Mouse (Mus musculus) small intestine, adult 2 months (tissue): ENCODE results near the gene Clhc1. TPM values are rescaled to one million over a fixed set of nuclear protein-coding genes. Genes with fewer than 3 reads are reported as not detected.

Experiments
- H3K27ac ChIP-seq: fragments of 200-500 bp; 2 replicates; pipeline ENCODE4 v1.5.1; 2012; ENCODE audit warnings: low read depth, low read length, control low read depth, inconsistent platforms; ENCODE audit not compliant: insufficient read depth
- H3K27me3 ChIP-seq: fragments of 200-500 bp; 2 replicates; pipeline ENCODE4 v1.6.1; 2012; ENCODE audit warnings: mild to moderate bottlenecking, moderate library complexity, low read length, inconsistent platforms; ENCODE audit not compliant: control insufficient read depth, insufficient read depth
- H3K36me3 ChIP-seq: fragments of 200-500 bp; 2 replicates; pipeline ENCODE4 v1.6.1; 2012; ENCODE audit warnings: mild to moderate bottlenecking, low read length, control low read depth, inconsistent platforms; ENCODE audit not compliant: control insufficient read depth, insufficient read depth
- H3K4me1 ChIP-seq: fragments of 200-500 bp; 2 replicates; pipeline ENCODE4 v1.6.1; 2012; ENCODE audit warnings: low read length, inconsistent platforms, mixed read lengths; ENCODE audit not compliant: control insufficient read depth, insufficient read depth, insufficient read length
- H3K4me3 ChIP-seq: fragments of 200-500 bp; 2 replicates; pipeline ENCODE4 v1.5.1; 2012; ENCODE audit warnings: low read depth, mild to moderate bottlenecking, control low read depth, inconsistent platforms, low read length, moderate library complexity
- CTCF ChIP-seq: fragments of 200-500 bp; IDR thresholded peaks from 2 replicates; pipeline ENCODE4 v1.5.1; 2012; ENCODE audit warnings: low read depth, mild to moderate bottlenecking, control low read depth, inconsistent platforms, low read length, moderate library complexity, mixed read lengths; ENCODE audit not compliant: insufficient replicate concordance, insufficient read length; ENCODE audit errors: extremely low read depth
- POLR2A ChIP-seq: fragments of 200-500 bp; IDR thresholded peaks from 2 replicates; pipeline ENCODE4 v1.6.1; 2012; ENCODE audit warnings: low read depth, mild to moderate bottlenecking, control low read depth, inconsistent platforms, low read length, moderate library complexity
- WGBS: fragments of 180-500 bp; shearing (Covaris S2); methylation state at CpG from one replicate; pipeline ENCODE4 v1.1.7; 2018; 5-methylcytosine and 5-hydroxymethylcytosine counted together
- polyA plus RNA-seq: library from polyadenylated mRNA; depleted of rRNA; stranded (reverse); fragments of >200 nt; gene quantifications from 2 replicates; pipeline ENCODE4 v1.2.3, GENCODE M21; 2012; rRNA removed

Clhc1 gene
- polyA plus RNA-seq, result not detected in 2 replicates

DNA sequence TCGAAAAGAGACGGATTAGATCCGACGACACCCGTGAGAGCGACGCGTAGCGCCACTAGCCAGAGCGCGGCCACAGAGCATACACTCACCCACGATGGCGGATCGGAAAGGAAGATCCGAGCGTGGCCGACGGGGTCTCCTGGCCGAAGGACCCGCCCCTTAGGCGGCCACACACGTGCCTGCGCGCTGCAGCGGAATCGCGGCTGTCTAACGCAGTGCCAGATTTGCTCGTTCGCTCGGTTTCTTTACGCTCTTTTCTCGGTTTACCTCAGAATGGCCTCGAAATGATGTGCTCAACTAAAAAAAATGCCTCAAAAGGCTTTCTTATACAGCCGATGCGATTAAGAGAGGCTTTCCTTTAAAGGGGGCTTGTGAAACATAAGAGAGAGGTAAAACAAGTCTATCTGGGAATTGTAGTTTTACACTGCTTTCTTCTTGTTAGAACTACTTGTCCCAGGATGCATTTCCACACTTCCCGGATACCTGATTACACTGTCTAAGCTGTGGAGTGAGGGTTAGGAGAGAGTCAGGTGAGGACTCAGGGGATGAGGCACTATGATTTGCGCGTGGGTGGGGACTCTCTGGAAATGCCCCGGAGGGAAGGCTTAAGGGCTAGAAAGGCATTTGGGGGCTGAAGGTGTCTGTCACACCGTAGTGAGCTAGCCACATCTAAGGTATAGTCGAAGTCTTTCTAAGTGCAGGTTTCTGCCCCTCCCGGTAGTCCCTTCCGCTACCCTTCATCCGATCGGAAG, at the start of gene Clhc1, which contains the start of gene Rps27a:
Gene Clhc1 (plus strand): TSS at position 199 of the 752 bp plus-strand sequence.
Gene Rps27a (minus strand): TSS at position 358 of the 752 bp plus-strand sequence.
- Histone ChIP-seq H3K4me1 (peaks cover 2% of the 10 kb centered on the region; the same call in 1 of the 2 replicates), H3K4me3 (peak within 1 kb of the TSS; percentile 91), H3K27ac (peak within 1 kb of the TSS; percentile 83), H3K36me3 (peaks cover 20% of the 10 kb centered on the region), H3K27me3 (no peaks in the 10 kb centered on the region)
- WGBS, result under 1% methylated on average over 46 of the region's 46 CpGs
- TF ChIP-seq CTCF (no peak), POLR2A (peak; percentile 86)

DNA sequence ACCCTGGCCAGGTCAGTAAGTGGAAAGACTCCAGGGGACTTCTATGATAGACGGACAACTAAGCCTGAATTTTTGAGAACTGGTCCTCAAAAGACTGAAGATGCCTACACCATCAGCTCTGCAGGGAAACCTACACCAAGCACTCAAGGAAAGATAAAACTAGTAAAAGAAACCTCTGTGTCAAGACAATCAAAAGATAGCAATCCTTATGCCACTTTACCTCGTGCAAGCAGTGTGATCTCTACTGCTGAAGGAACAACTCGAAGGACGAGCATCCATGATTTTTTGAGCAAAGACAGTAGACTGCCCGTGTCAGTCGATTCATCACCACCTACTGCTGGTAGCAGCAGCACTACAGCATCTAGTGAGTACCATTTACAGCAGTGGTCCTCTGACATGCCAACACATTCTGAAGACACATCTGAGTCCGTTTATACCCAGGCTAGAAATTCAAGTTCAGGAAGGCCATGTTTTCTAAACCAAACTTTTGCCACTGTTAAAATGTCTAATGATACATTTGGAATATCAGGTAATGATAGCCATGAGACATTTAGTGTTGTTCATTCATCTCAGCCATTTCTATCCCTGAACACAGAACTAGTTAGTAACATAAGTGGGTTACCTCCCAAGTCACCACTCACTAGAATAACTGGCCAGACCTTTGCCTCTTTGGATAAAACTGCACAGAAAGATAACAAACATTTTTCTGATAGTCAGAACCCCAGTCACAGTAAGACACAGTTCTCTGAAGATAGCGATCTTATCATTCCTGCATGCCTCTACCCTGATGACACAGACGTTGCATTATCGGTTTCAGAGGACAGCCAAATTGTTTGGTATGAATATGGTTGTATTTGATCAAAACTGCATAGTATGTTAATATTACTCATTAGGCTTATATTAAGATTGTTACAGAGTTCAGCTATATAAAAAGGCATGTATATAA, 43.5 kb upstream of the Clhc1 start:
- H3K27me3 ChIP-seq, result no peaks in the 10 kb centered on the region
- WGBS, result 79% methylated on average over 10 of the region's 10 CpGs
- H3K36me3 ChIP-seq, result peaks cover 2% of the 10 kb centered on the region; the same call in 1 of the 2 replicates
- no peaks in the 10 kb centered on the region for H3K4me1 ChIP-seq
- H3K27ac ChIP-seq, result no peak overlapping the region
- H3K4me3 ChIP-seq, result no peak overlapping the region
- no peak for TF ChIP-seq CTCF
- no peak for TF ChIP-seq POLR2A

DNA sequence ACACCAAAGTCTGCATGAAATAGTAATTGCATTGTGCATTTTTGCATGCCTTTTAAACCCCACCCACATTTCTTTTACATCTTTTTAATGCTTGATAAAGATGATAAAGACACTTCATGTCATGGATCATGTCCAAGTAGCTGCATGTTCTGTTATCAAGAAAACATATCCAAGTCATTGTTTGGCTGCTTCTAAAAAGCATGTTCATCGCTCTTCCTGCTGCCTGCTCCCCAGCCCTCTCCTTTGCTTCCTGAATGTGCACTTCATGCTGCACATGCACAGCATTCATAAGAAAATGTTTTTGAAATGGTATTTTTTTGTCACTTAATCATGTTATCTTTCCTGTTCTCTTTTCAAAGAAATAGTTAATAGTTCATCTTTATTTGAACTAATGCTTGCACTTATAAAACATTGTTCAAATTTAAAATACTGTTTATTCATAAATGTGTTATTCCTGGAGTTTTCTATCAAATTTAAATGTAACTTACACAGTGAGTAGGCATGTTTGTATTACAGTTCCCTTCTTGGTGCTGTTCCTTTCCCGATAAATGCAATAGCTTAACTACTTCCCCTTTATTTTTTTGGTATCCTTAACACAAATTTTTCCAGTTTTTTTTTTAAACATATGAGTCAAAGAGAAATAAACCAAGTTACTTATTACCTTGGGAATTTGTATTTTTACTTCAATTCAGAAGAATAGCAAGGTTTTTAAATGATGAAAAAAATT, 42.7 kb upstream of the Clhc1 start:
- Histone ChIP-seq H3K4me3 (no peak overlapping the region), H3K36me3 (no peaks in the 10 kb centered on the region), H3K4me1 (no peaks in the 10 kb centered on the region), H3K27me3 (no peaks in the 10 kb centered on the region), H3K27ac (no peak overlapping the region)
- TF ChIP-seq CTCF (no peak), POLR2A (no peak)
- WGBS, result 83% methylated on average over 2 of the region's 2 CpGs

DNA sequence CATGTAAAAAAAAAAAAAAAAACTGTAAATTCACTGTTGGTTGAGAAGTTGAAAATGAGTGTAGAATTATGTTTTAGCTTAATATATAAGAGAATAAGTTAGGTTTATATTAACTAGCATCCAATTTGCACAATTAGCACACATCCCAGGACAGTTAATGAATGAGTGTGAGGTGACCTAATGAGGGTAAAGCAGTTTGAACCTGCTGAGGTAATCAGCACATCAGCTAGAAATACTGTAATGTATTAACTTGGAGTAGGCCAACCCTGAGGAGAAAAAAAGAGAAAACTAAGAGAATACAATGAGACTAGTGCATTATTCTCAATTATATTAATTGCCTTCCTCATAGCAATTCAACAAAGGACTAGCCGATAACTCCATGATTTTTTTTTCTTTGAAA, 38.3 kb upstream of the Clhc1 start:
- Histone ChIP-seq H3K27me3 (no peaks in the 10 kb centered on the region), H3K27ac (no peak overlapping the region), H3K4me1 (no peaks in the 10 kb centered on the region), H3K36me3 (peaks cover 10% of the 10 kb centered on the region), H3K4me3 (no peak overlapping the region)
- 98% methylated on average over 1 of the region's 1 CpGs for WGBS
- no peak for TF ChIP-seq CTCF
- TF ChIP-seq POLR2A, result no peak

DNA sequence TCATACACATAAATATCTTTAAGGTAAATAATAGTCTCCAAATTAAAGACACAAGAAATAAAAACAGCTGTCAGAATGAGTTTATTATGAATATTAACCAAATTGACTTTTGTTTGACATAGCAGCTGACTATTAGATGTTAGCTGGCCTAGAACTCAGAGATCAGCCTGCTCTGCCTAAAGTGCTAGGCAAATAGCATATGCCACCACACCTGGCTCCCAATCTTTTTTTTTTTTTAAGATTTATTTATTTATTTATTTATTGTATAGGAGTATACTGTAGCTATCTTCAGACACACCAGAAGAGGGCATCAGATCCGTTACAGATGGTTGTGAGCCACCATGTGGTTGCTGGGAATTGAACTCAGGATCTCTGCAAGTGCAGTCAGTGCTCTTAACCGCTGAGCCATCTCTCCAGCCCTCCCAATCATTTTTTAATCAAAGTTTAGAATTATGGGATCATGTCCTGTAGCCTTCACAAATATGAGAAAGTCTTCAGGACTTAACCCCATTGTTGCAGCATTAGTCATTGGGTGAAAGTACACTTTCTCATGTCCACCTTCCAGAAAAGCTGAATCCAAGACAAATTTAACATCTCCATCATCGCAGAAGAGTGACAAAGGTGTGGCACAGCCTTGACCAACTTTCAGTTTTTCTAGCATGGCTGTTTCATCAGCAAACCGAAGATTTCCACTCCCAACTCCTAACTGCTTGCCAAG, 34.8 kb upstream of the Clhc1 start:
- no peak overlapping the region for H3K27ac ChIP-seq
- no peaks in the 10 kb centered on the region for H3K27me3 ChIP-seq
- no peak for TF ChIP-seq CTCF
- no peak for TF ChIP-seq POLR2A
- no peak overlapping the region for H3K4me3 ChIP-seq
- WGBS, result 89% methylated on average over 4 of the region's 4 CpGs
- peaks cover 3% of the 10 kb centered on the region; the same call in 1 of the 2 replicates for H3K4me1 ChIP-seq
- peaks cover 10% of the 10 kb centered on the region for H3K36me3 ChIP-seq

DNA sequence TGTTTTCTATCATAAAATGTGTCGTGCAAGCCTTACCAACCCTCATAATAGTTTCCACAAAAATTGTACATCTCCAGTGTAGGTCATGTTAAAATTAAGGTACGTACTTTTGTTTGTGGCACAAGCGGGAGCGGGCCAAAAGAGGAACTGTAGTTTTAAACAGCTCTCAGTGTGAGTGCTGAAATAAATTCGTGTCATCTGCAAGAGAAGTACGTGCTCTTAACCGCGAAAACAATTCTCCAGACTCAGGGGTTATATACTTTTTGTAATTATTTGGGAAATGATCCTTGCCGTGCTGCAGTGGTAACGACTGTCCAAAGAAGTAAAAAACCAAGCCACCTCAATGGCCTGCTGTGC, 33.4 kb upstream of the Clhc1 start:
- WGBS, result 17% methylated on average over 10 of the region's 10 CpGs

More for the DNA sequence above, 33.4 kb upstream of the Clhc1 start:
- Histone ChIP-seq H3K27ac (peak overlapping the region; percentile 45; the same call in 1 of the 2 replicates), H3K4me1 (peaks cover 3% of the 10 kb centered on the region; the same call in 1 of the 2 replicates), H3K4me3 (peak overlapping the region; percentile 77; the same call in 1 of the 2 replicates), H3K36me3 (peaks cover 10% of the 10 kb centered on the region), H3K27me3 (no peaks in the 10 kb centered on the region)
- no peak for TF ChIP-seq CTCF
- TF ChIP-seq POLR2A, result no peak
